Mouse (Mus musculus): ENCODE measurements at regions not wholly inside any gene's neighbourhood (a gene's known extent, or its start where the extent isn't known, plus 50 kb on each side); places are given as distances from the start of the nearest gene placed in this dataset.

DNA sequence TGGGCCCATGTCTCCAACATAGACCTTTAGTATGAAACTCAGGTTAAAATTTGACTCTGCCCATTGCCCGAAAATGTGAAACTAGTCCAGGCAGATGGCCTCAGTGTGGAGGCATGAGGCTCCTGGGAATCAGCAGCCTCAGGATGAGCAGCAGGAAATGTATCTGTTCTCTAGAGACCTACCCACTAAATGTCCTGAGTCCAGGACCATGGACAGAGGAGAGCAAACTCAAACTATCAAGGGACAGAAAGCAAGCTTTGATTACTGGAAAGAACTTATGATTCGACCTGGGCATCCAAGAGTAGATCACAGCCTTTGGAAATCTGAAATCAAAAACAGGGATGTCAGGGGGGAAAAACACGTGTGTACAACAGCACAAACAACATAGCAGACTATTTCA lies 230.3 kb upstream of the Ncam1 start:
- no peaks in the 10 kb centered on the region for H3K79me2 ChIP-seq (ENCODE audit: control insufficient read depth, insufficient read depth, low read length, poor library complexity)
- H3K27me3 ChIP-seq (ENCODE audit: control insufficient read depth in 1 of 2, insufficient read depth in 2 of 2, low read length in 2 of 2) = no peaks in the 10 kb centered on the region
- no peak overlapping the region for H3K27ac ChIP-seq (ENCODE audit: control insufficient read depth, low read depth, low read length)
- DNase-seq (ENCODE audit: low read depth, low spot score) = peak; percentile 63
- no peak for TF ChIP-seq ZNF384 (IDR thresholded peaks at IDR 0.05; ENCODE audit: low read depth, low read length)
- peak; percentile 53 for TF ChIP-seq SIN3A (IDR thresholded peaks at IDR 0.05; ENCODE audit: low read length)
- peaks cover 0 to 6% of the 10 kb centered on the region in 2 experiments; a peak in 1 of 4 replicates for H3K36me3 ChIP-seq (ENCODE audit: control insufficient read depth in 1 of 2, insufficient read depth in 2 of 2, low read length in 2 of 2)
- H3K9me3 ChIP-seq (replicated peaks; ENCODE audit: insufficient read depth, low read length) = no peaks in the 10 kb centered on the region
- peaks cover 0 to 5% of the 10 kb centered on the region in 2 experiments; a peak in 1 of 4 replicates for H3K4me1 ChIP-seq (ENCODE audit: control insufficient read depth in 1 of 2, insufficient read depth in 2 of 2, low read length in 2 of 2)
- no peak overlapping the region for H3K9ac ChIP-seq (ENCODE audit: control insufficient read depth, low read depth, low read length, poor library complexity, severe bottlenecking)
- H3K4me3 ChIP-seq (ENCODE audit: control insufficient read depth in 1 of 2, insufficient read depth in 1 of 2, low read depth in 2 of 2, low read length in 2 of 2) = no peak overlapping the region

DNA sequence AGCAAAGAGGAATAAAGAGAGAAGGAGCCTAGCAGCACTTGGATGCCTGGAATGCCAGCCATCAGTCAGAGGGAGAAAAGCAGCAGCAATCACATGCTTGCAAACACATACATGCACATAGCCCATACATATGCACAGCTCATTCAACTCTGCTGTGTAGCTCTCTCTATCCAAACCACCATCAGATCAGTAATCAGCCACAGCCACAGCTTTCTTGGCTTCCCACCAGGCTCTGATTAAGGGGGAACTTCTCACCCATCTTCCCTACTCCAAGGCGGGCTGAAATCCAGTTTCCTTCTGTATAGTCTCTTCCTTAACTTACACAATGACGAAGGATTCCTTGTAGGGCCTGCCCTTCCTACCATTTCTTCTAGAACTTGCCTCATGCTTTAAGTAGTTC lies 229.8 kb upstream of the Ncam1 start:
- TF ChIP-seq GATA1 (IDR thresholded peaks at IDR 0.05; ENCODE audit: low read depth, low read length) (no peak), MEF2A (IDR thresholded peaks at IDR 0.05; ENCODE audit: extremely low read depth, insufficient replicate concordance, low read depth, low read length, poor library complexity, severe bottlenecking) (no peak), MAZ (IDR thresholded peaks at IDR 0.05; ENCODE audit: low read depth, low read length) (no peak), ZC3H11A (IDR thresholded peaks at IDR 0.05; ENCODE audit: low read depth, low read length) (no peak), CHD2 (IDR thresholded peaks at IDR 0.05; ENCODE audit: low read length) (no peak), USF2 (IDR thresholded peaks at IDR 0.05; ENCODE audit: borderline replicate concordance in 1 of 2, insufficient read depth in 1 of 2, low read depth in 1 of 2, low read length in 2 of 2) (no peak), NRF1 (IDR thresholded peaks at IDR 0.05; ENCODE audit: insufficient read depth, low read depth, low read length, poor library complexity, severe bottlenecking) (no peak)
- H3K4me3 ChIP-seq (ENCODE audit: control insufficient read depth in 1 of 2, insufficient read depth in 1 of 2, low read depth in 2 of 2, low read length in 2 of 2) = no peak overlapping the region
- H3K9ac ChIP-seq (ENCODE audit: control insufficient read depth, low read depth, low read length, poor library complexity, severe bottlenecking) = no peak overlapping the region
- H3K27me3 ChIP-seq (ENCODE audit: control insufficient read depth in 1 of 2, insufficient read depth in 2 of 2, low read length in 2 of 2) = no peaks in the 10 kb centered on the region
- peaks cover 0 to 4% of the 10 kb centered on the region in 2 experiments; a peak in 1 of 4 replicates for H3K36me3 ChIP-seq (ENCODE audit: control insufficient read depth in 1 of 2, insufficient read depth in 2 of 2, low read length in 2 of 2)
- H3K79me2 ChIP-seq (ENCODE audit: control insufficient read depth, insufficient read depth, low read length, poor library complexity) = no peaks in the 10 kb centered on the region
- H3K27ac ChIP-seq (ENCODE audit: control insufficient read depth, low read depth, low read length) = no peak overlapping the region
- no peaks in the 10 kb centered on the region for H3K9me3 ChIP-seq (replicated peaks; ENCODE audit: insufficient read depth, low read length)
- DNase-seq (ENCODE audit: low read depth, low spot score) = no peak
- H3K4me1 ChIP-seq (ENCODE audit: control insufficient read depth in 1 of 2, insufficient read depth in 2 of 2, low read length in 2 of 2) = peaks cover 0 to 2% of the 10 kb centered on the region in 2 experiments; a peak in 1 of 4 replicates

DNA sequence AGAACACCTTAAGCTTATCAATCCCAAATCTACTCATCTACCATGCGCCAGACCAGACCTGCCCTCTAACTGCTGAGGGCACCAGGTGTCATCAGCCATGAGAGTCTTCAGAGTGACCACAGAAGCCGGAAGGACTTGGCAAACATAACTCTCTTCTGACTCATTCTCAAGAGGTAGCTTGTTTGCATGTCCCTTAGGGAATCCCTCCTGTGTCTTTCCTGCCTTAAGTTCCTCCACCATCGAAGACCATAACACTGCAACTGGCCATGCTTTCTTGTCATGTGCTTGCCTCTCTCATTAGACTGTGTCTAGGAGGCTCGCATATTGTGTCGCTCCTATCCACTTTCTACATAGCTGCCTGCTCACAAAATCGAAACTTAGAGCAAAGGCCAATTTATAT lies 226.1 kb upstream of the Ncam1 start:
- no peaks in the 10 kb centered on the region for H3K79me2 ChIP-seq (ENCODE audit: control insufficient read depth, insufficient read depth, low read length, poor library complexity)
- no peaks in the 10 kb centered on the region for H3K4me1 ChIP-seq (ENCODE audit: control insufficient read depth in 1 of 2, insufficient read depth in 2 of 2, low read length in 2 of 2)
- no peaks in the 10 kb centered on the region for H3K36me3 ChIP-seq (ENCODE audit: control insufficient read depth in 1 of 2, insufficient read depth in 2 of 2, low read length in 2 of 2)
- H3K9me3 ChIP-seq (replicated peaks; ENCODE audit: insufficient read depth, low read length) = no peaks in the 10 kb centered on the region
- no peak overlapping the region for H3K9ac ChIP-seq (ENCODE audit: control insufficient read depth, low read depth, low read length, poor library complexity, severe bottlenecking)
- H3K27me3 ChIP-seq (ENCODE audit: control insufficient read depth in 1 of 2, insufficient read depth in 2 of 2, low read length in 2 of 2) = no peaks in the 10 kb centered on the region
- H3K27ac ChIP-seq (ENCODE audit: control insufficient read depth, low read depth, low read length) = no peak overlapping the region
- no peak overlapping the region for H3K4me3 ChIP-seq (ENCODE audit: control insufficient read depth in 1 of 2, insufficient read depth in 1 of 2, low read depth in 2 of 2, low read length in 2 of 2)
- TF ChIP-seq MAFK (IDR thresholded peaks at IDR 0.05; ENCODE audit: borderline replicate concordance, low read depth, low read length) = no peak
- no peak for TF ChIP-seq GATA1 (IDR thresholded peaks at IDR 0.05; ENCODE audit: low read depth, low read length)
- TF ChIP-seq SMC3 (IDR thresholded peaks at IDR 0.05; ENCODE audit: low read depth, low read length) = no peak
- TF ChIP-seq ETS1 (IDR thresholded peaks at IDR 0.05; ENCODE audit: low read depth, low read length) = no peak
- no peak for TF ChIP-seq TBP (IDR thresholded peaks at IDR 0.05; ENCODE audit: low read depth, low read length)
- TF ChIP-seq EP300 (IDR thresholded peaks at IDR 0.05; ENCODE audit: low read depth in 1 of 2, low read length in 2 of 2) = no peak
- no peak for TF ChIP-seq E2F4 (IDR thresholded peaks at IDR 0.05; ENCODE audit: borderline replicate concordance, low read depth, low read length)
- TF ChIP-seq MYB (IDR thresholded peaks at IDR 0.05; ENCODE audit: low read depth, low read length) = no peak
- no peak for TF ChIP-seq MYC (IDR thresholded peaks at IDR 0.05; ENCODE audit: low read depth, low read length)
- TF ChIP-seq MEF2A (IDR thresholded peaks at IDR 0.05; ENCODE audit: extremely low read depth, insufficient replicate concordance, low read depth, low read length, poor library complexity, severe bottlenecking) = no peak
- TF ChIP-seq RAD21 (IDR thresholded peaks at IDR 0.05; ENCODE audit: low read depth, low read length) = no peak
- TF ChIP-seq NRF1 (IDR thresholded peaks at IDR 0.05; ENCODE audit: insufficient read depth, low read depth, low read length, poor library complexity, severe bottlenecking) = no peak
- DNase-seq (ENCODE audit: low read depth, low spot score) = no peak

All from MEL (cell line).